Mouse (Mus musculus) cortical plate, adult 2 months (tissue): ENCODE data around the gene Plekhh1. TPM values are rescaled to one million over a fixed set of nuclear protein-coding genes. Genes with fewer than 3 reads are reported as not detected.

ENCODE experiments used
- H3K27ac ChIP-seq: fragments of 200-500 bp; 2 replicates; pipeline ENCODE4 v1.5.1; 2012; ENCODE audit warnings: low read length, control low read depth, inconsistent platforms; ENCODE audit not compliant: insufficient read depth
- H3K4me1 ChIP-seq: fragments of 200-500 bp; 2 replicates; pipeline ENCODE4 v1.6.1; 2011; ENCODE audit warnings: low read length; ENCODE audit not compliant: control insufficient read depth, insufficient read depth
- H3K4me3 ChIP-seq: fragments of 200-500 bp; 2 replicates; pipeline ENCODE4 v1.5.1; 2011; ENCODE audit warnings: mild to moderate bottlenecking, low read length, control low read depth; ENCODE audit not compliant: insufficient read depth
- CTCF ChIP-seq: fragments of 200-500 bp; IDR thresholded peaks from 2 replicates; pipeline ENCODE4 v1.5.1; 2011; ENCODE audit warnings: mild to moderate bottlenecking, control low read depth, low read length; ENCODE audit not compliant: insufficient read depth; ENCODE audit errors: extremely low read depth
- POLR2A ChIP-seq: fragments of 200-500 bp; IDR thresholded peaks from 2 replicates; pipeline ENCODE4 v1.6.1; 2011; ENCODE audit warnings: mild to moderate bottlenecking, low read length, control low read depth; ENCODE audit not compliant: insufficient read depth; ENCODE audit errors: extremely low read depth
- polyA plus RNA-seq: library from polyadenylated mRNA; depleted of rRNA; stranded (reverse); fragments of >200 nt; gene quantifications from 2 replicates; pipeline ENCODE4 v1.2.3, GENCODE M21; 2012

Plekhh1 gene
- polyA plus RNA-seq, 1 experiment = 22.3 TPM

DNA sequence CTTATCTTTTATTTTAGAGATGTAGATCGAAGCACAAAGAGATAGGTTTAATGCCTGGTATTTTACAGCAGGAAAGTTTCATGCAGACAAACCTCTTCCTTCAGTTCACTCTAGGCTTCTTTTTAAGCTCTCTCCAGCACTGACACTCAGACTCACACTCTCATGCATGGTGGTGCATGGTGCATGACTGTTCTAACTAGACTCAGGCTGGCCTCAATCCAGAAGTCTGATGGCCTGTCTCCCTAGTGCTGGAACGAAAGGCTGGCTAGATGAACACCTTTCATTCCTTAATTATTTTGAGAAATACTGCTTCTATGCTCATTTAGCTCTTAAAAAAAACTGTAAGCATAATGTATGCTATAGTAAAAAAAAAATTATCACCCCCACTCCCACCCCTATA, 23.1 kb downstream of the Plekhh1 start:
- no peak overlapping the region for H3K27ac ChIP-seq
- no peaks in the 10 kb centered on the region for H3K4me1 ChIP-seq
- H3K4me3 ChIP-seq = no peak overlapping the region
- TF ChIP-seq CTCF (no peak), POLR2A (no peak)

GRCm38 (mm10) chr12:79055276-79055675, 26.3 kb downstream of the Plekhh1 start:
- TF ChIP-seq POLR2A (no peak), CTCF (no peak)
- Histone ChIP-seq H3K27ac (0 out of 2 replicates have a peak overlapping the region, but pooled peaks have one; percentile 1), H3K4me1 (no peaks in the 10 kb centered on the region), H3K4me3 (no peak overlapping the region)

DNA sequence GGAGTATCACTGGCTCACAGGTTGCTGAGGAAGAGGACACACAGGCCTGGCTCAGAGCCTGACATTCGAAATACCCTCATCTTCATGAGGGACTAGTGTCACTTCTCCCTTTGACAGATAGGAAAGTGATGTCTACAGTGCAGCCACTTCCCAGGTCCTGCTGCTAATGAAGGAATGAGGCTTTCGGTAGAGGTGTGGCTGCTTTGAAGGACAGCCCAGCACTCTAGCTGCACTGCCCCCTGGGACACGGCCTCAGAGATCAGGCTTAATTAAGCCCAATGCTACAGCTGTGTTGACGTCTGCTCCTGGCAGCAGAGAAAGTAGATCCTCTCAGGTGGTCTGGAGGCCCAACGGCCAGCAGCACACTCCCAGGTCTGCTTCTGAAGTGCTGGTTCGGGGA, 30.6 kb downstream of the Plekhh1 start:
- Histone ChIP-seq H3K4me3 (no peak overlapping the region), H3K4me1 (no peaks in the 10 kb centered on the region)
- TF ChIP-seq POLR2A (no peak), CTCF (no peak)

DNA sequence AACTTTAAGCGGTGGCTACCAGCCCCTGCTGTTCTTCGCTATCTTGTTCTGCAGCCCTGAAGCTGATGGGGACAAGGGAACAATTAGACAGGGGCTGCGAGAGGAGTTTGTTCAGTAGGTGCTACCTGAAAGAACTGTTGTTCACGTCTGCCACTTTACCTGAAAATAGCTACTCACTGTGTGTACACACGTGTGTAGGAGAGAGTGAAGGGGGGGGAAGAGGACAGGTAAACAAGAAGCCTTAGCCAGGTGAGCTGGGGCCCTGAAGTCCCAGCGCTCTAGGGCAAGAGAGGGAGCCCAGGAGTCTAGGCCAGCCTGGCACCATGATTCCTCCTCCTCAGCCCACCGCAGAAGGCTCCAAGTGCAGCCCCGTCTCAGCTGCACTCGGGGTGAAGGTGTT, 31.2 kb downstream of the Plekhh1 start:
- no peaks in the 10 kb centered on the region for H3K4me1 ChIP-seq
- no peak overlapping the region for H3K4me3 ChIP-seq
- no peak overlapping the region for H3K27ac ChIP-seq
- TF ChIP-seq POLR2A = no peak
- TF ChIP-seq CTCF = no peak

More for the DNA sequence above, 30.6 kb downstream of the Plekhh1 start:
- H3K27ac ChIP-seq = no peak overlapping the region

DNA sequence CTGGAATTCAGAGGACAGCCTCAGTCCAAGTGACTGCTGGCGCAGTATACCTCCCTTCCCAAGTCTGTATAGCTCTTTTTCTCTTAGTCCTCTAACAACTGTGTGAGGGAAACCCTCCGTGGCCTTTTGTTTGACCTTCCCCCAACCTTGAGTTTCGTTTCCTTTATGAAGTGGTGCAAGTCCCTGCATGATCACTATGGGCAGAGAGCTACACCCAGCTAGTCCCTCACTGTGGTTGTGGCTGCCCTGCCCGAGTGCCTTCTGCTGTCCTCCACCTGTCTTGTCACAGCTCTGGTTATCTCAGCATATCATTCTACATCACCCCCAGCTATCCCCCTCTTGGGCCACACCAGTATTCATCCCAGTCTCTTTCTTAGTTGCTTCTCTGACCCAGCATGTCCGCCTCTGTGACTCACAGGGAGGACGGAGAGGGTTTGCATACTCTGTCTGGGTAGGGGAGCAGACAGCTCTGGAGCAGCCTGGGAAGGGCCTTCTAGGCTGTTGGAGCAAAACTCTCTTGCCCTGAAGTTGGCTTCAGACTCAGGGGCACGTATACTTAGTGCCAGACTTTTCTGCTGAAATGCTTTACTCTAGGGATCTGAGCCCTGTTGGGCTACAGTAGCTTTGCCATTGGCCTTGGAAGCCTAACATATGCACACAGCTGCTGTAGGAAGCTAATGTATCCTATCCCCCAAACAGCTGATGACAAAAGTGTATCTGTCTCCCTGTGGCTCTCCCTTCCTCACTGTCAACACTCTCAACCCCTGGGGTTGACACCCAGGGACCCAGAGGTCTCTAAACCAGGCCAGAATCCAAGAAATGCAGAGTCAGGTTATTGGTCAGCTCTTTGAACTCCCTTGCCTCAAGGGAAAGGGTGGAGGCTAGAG, 32.0 kb downstream of the Plekhh1 start:
- no peak overlapping the region for H3K4me3 ChIP-seq
- TF ChIP-seq CTCF (no peak), POLR2A (no peak)
- no peak overlapping the region for H3K27ac ChIP-seq
- no peaks in the 10 kb centered on the region for H3K4me1 ChIP-seq

DNA sequence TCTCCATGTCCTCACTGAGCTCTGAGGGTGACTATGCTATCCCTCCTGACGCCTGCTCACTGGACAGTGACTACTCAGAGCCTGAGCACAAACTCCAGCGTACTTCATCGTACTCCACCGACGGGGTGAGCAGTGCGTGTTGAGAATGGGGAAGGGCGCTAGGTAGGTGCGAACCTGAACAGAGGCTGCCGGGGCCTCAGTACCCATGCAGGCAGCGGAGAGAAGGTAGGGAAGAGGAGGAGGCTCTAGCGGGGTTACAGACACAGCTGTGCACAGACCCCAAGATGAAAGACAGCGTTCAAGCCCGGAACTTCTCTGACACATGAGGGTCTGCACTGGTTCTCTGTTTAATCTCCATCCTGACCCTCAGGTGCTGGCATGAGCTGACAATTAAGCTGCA, 35.5 kb downstream of the Plekhh1 start:
- Histone ChIP-seq H3K4me3 (no peak overlapping the region), H3K4me1 (no peaks in the 10 kb centered on the region), H3K27ac (no peak overlapping the region)
- no peak for TF ChIP-seq CTCF
- no peak for TF ChIP-seq POLR2A

- Histone ChIP-seq H3K27ac (no peak overlapping the region), H3K4me3 (no peak overlapping the region), H3K4me1 (no peaks in the 10 kb centered on the region)
- TF ChIP-seq CTCF (no peak), POLR2A (no peak)
Observed at GRCm38 (mm10) chr12:79066431-79066830, 37.5 kb downstream of the Plekhh1 start.

- Histone ChIP-seq H3K4me3 (no peak overlapping the region), H3K4me1 (no peaks in the 10 kb centered on the region), H3K27ac (no peak overlapping the region)
- TF ChIP-seq CTCF (no peak), POLR2A (no peak)
Observed at GRCm38 (mm10) chr12:79067526-79067925, 38.6 kb downstream of the Plekhh1 start.

GRCm38 (mm10) chr12:79068306-79068705, 39.3 kb downstream of the Plekhh1 start:
- H3K4me1 ChIP-seq = no peaks in the 10 kb centered on the region
- no peak overlapping the region for H3K4me3 ChIP-seq
- H3K27ac ChIP-seq = no peak overlapping the region
- TF ChIP-seq POLR2A (no peak), CTCF (no peak)

DNA sequence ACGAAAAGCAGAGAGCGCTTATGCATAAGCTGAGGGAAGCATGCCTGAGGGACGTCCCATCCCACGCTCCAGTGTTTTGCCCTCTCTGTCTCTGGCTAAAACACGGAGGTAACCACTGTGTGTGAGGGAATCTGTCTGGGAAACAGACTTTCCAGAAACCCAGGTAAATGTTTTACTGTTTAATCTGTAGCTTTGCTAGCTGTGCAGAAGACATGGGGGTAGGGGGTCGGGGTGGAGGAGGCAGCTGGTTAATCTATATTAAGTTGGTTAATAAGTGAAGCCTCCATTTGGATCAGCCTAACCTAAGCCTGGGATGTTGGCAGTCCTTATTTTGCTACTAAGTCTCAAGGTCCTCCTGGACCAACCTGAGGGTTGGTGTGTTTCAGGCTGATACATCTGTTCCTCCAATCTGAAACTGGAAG, 40.2 kb downstream of the Plekhh1 start:
- no peak overlapping the region for H3K4me3 ChIP-seq
- TF ChIP-seq POLR2A (no peak), CTCF (no peak)
- no peak overlapping the region for H3K27ac ChIP-seq
- no peaks in the 10 kb centered on the region for H3K4me1 ChIP-seq

- Histone ChIP-seq H3K4me1 (no peaks in the 10 kb centered on the region), H3K27ac (no peak overlapping the region), H3K4me3 (no peak overlapping the region)
- TF ChIP-seq CTCF = no peak
- TF ChIP-seq POLR2A = no peak
Observed at GRCm38 (mm10) chr12:79069916-79070315, 41.0 kb downstream of the Plekhh1 start.
